Mouse (Mus musculus): ENCODE data around the gene Gpr119.

Gene Gpr119

GRCm38 (mm10) chrX:48674171-48674570 is at the start of gene Gpr119:
Gene Gpr119 (minus strand): TSS chrX:48674478.
- DNase-seq (ENCODE audit: low spot score): no peak

GRCm38 (mm10) chrX:48712846-48713245 is 38.6 kb upstream of the Gpr119 start:
- DNase-seq (ENCODE audit: low spot score): no peak

- no peak for DNase-seq (ENCODE audit: low spot score)
Observed at GRCm38 (mm10) chrX:48709701-48710100, 35.4 kb upstream of the Gpr119 start.

- DNase-seq (ENCODE audit: low spot score): peak; percentile 92
Observed at GRCm38 (mm10) chrX:48694864-48695371, 20.6 kb upstream of the Gpr119 start, which contains the start of gene Rbmx2. Gene Rbmx2 (plus strand): TSS chrX:48695004.

GRCm38 (mm10) chrX:48694460-48694859 is 20.2 kb upstream of the Gpr119 start:
- no peak for DNase-seq (ENCODE audit: low spot score)

- no peak for DNase-seq (ENCODE audit: low spot score)
Observed at GRCm38 (mm10) chrX:48683857-48684256, 9.6 kb upstream of the Gpr119 start.

GRCm38 (mm10) chrX:48683451-48683850 is 9.2 kb upstream of the Gpr119 start:
- DNase-seq (ENCODE audit: low spot score): peak; percentile 55

- no peak for DNase-seq (ENCODE audit: low spot score)
Observed at GRCm38 (mm10) chrX:48671714-48672113, 2.6 kb downstream of the Gpr119 start.

- no peak for DNase-seq (ENCODE audit: low spot score)
Observed at GRCm38 (mm10) chrX:48669588-48669987, 4.7 kb downstream of the Gpr119 start.

- no peak for DNase-seq (ENCODE audit: low spot score)
Observed at GRCm38 (mm10) chrX:48666807-48667206, 7.5 kb downstream of the Gpr119 start.

- DNase-seq (ENCODE audit: low spot score): peak; percentile 45
Observed at GRCm38 (mm10) chrX:48644122-48644521, 30.2 kb downstream of the Gpr119 start.

- no peak for DNase-seq (ENCODE audit: low spot score)
Observed at GRCm38 (mm10) chrX:48637032-48637431, 37.2 kb downstream of the Gpr119 start.

- DNase-seq (ENCODE audit: low spot score): no peak
Observed at GRCm38 (mm10) chrX:48624054-48624420, 50.2 kb downstream of the Gpr119 start.

GRCm38 (mm10) chrX:48623379-48624053 is 50.8 kb downstream of the Gpr119 start, which contains the start of gene Slc25a14:
Gene Slc25a14 (plus strand): TSS chrX:48623413.
- DNase-seq (ENCODE audit: low spot score): peak; percentile 81

GRCm38 (mm10) chrX:48623049-48623378 is 51.3 kb downstream of the Gpr119 start:
- DNase-seq (ENCODE audit: low spot score): no peak
